Mouse (Mus musculus) bone marrow, adult 2 months (tissue): ENCODE measurements around the gene Clec2d.

Experiments
- CTCF ChIP-seq: fragments of 200-500 bp; IDR thresholded peaks from 2 replicates; pipeline ENCODE4 v1.5.1; 2011; ENCODE audit warnings: low read length, control low read depth; ENCODE audit not compliant: control insufficient read depth, insufficient read depth
- POLR2A ChIP-seq: fragments of 200-500 bp; IDR thresholded peaks from 2 replicates; pipeline ENCODE4 v1.6.1; 2011; ENCODE audit warnings: low read depth, mild to moderate bottlenecking, control low read depth, low read length, borderline replicate concordance; ENCODE audit not compliant: control insufficient read depth

DNA sequence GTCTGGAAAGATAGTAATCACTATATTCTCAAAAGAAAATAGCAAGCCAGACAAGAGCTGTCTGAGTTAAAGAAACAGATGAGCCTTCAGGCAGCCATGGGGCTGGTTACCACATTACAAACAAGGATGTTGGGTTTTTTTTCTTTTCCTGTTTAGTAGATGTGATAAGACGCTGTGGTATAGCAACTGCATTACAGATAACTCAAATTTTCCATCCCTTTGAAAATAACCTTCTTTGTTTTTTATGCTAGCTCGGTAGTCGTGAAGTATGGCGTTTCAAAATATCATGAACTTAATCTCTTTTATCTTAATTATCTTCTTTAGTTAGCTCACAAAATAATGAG, 30.0 kb downstream of the Clec2d start:
- TF ChIP-seq POLR2A (no peak), CTCF (no peak)
